Mouse (Mus musculus) testis, adult 2 months (tissue): ENCODE results near the gene Stk16.

Experiments used
- CTCF ChIP-seq: fragments of 200-500 bp; IDR thresholded peaks from 2 replicates; pipeline ENCODE4 v1.5.1; 2012; ENCODE audit warnings: low read depth, mild to moderate bottlenecking, inconsistent platforms, low read length, moderate library complexity; ENCODE audit not compliant: control insufficient read depth, insufficient read depth, insufficient replicate concordance
- POLR2A ChIP-seq: fragments of 200-500 bp; IDR thresholded peaks from 2 replicates; pipeline ENCODE4 v1.6.1; 2012; ENCODE audit warnings: low read depth, mild to moderate bottlenecking, inconsistent platforms, low read length, moderate library complexity; ENCODE audit not compliant: control insufficient read depth

DNA sequence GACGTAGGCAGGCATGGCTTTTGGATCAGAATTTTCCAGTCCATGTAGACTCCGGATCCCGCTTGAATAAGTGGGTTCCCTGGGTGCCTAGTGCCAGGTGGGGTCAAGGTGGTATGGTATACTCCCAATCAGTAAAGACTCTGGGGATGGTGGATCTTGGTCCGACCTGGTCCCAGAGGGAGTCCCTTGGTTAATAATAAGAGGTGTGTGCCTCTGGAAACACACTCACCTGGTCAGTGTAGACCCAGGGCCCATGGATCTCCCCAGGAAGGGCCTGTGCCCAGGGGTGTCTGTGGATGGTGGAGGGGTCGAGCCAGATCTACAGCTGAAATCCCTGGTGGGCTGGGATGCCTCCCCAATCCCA, 19.4 kb upstream of the Stk16 start:
- TF ChIP-seq CTCF (no peak), POLR2A (no peak)
